Mouse (Mus musculus) T-cell, adult 2 months (primary cell): Measurements from ENCODE around the gene Edem2.
"Not testable (repeated sequence)": the region's sequence is repeated elsewhere in the genome, so short reads cannot be mapped to it uniquely, and the experiment has no call there.

Experiments used
- DNase-seq: peaks from one replicate; pipeline ENCODE4 v3.0.0; 2022; ENCODE audit warnings: low spot score

The Edem2 gene

DNA sequence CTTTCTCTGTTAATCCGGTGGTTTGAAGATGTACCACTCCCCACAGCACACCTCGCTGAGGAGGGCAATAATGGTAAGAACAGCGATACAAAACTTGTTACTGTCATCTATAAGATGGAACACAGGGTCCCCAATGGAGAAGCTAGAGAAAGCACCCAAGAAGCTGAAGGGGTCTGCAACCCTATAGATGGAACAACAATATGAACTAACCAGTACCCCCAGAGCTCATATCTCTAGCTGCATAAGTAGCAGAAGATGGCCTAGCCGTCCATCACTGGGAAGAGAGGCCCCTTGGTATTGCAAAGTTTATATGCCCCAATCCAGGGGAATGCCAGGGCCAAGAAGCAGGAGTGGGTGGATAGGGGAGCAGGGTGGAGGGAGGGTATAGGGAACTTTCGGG, 6.5 kb upstream of the Edem2 start, which contains the start of gene Gm17581:
Gene Gm17581 (minus strand): TSS at position 101 of the 400 bp plus-strand sequence.
- DNase-seq: not testable (repeated sequence)

GRCm38 (mm10) chr2:155735080-155735479, 5.8 kb upstream of the Edem2 start:
- no peak for DNase-seq

DNA sequence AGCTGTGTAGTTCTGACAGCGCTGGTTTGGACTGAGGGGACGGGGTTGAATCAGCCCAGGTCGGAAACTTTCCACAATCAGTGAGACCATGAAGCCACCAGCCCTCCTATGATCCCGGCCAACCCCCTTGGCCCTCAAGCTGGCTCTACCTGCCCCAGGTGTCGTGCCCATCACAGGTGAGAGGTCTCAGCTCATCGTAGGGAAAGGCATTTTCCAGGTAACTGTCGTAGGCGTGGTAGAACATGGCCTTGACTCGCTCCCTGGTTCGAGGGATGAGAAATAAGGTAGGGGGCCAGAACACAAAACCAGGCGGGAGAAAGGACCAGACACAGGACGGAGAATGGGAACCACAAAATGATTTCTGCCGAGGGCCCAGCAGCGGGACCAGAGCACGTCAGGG, 533 bp downstream of the Edem2 start:
- DNase-seq: peak; percentile 2

- no peak for DNase-seq
These were observed 1.4 kb downstream of the Edem2 start for GRCm38 (mm10) chr2:155727764-155728395.

DNA sequence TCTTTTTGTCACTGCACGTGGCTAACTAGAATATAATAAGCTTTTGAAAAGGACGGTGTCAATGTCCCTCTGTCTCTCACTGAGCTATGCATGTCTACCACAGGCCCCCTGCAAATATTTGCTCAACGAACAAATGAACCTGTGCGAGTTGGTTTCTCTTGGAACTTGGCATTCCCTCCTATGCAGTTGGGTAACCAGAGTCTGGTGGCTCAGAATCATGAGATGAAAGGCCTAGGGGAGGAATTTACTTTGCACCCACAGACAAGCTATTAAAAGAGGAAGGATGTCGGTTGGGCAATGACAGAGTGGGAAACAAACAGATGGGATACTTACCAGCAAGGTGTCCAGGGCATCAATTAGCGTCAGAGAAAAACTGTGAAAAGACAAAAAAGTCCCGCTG, 3.0 kb downstream of the Edem2 start:
- DNase-seq: no peak

- DNase-seq: no peak
These were observed 4.7 kb downstream of the Edem2 start for GRCm38 (mm10) chr2:155724526-155724925.

GRCm38 (mm10) chr2:155724036-155724435, 5.2 kb downstream of the Edem2 start:
- no peak for DNase-seq

DNA sequence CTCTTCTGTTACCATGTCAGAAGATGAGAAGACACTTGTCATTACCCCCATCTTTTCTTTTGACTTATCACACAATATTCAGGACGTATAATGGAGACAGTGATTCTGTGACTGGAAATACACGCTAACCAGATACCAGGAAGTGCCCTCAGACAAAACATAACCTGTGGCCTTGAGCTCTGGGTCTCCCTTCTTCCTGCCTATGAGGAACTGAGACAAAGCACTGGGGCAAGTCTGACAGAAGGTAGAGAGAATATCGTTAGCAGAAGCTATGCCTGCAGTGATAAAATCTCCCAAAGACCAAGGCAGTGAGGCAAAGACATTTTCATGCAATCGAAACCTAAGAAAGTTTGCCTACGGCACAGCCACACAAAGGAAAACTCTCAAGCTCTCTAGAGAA, 8.7 kb downstream of the Edem2 start:
- DNase-seq: peak; percentile 6

- no peak for DNase-seq
These were observed 11.9 kb downstream of the Edem2 start for GRCm38 (mm10) chr2:155717082-155717990.

GRCm38 (mm10) chr2:155710557-155710956, 18.7 kb downstream of the Edem2 start:
- no peak for DNase-seq

GRCm38 (mm10) chr2:155707251-155707650, 22.0 kb downstream of the Edem2 start:
- DNase-seq: no peak

DNA sequence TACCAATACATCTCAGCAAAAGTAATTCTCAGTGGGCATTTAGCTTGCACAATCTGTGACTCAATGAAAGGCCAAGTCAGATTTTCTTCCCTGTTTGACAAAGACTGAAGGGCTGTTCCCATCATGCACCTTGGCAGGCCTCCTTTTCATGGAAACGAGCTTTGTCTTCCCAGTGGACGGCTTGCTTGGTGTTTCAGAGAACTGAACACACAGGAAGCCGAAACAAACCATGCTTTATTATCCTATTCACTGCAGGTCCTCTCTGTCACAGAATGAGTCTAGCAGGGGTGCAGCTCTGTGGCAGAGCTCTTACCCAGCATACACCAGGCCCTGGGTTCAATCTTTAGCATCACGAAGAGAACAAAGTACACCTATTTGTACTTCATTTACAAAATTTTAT, 25.6 kb downstream of the Edem2 start:
- no peak for DNase-seq

DNA sequence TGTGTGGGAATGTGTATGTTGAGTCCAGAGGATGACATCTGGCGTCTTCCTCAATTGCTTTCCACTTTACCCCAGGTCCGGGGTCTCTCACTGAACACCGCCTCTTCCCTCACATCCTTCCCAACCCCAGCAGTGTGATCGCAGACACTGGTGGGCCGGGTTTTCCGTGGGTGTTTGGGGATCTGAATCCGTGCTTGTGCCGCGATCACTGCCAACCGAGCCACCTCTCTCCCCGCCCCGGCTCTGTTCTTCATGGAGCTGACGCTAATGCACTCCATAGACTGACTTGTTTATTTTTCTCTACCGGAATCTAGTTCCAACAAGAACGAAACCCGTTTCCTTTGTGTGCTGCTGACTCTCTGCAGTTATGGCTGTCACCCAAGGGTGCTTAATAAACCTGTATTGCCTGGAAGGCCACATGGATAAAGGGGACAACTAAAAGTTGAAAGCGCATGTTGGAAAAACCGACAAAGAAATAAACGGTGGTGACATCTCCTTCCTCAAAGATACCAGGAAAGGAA, 27.8 kb downstream of the Edem2 start:
- no peak for DNase-seq

DNA sequence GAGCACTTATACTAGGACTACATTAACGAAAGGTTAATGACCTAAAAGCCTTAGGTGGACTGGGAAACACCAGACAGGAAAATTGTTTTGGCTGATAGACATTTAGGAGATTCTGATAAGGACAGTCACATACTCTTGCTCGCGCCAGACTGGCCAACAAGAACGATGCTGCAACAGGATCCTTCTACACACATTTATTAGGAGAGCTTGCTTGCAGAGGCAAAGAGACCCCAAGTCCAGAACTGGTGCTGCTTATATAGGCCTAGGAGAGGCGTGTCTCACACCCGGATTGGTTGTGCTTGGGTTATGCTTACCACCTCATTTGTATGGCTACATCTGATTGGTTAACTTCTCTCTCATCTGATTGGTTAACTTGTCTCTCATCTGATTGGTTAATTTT, 30.8 kb downstream of the Edem2 start:
- not testable (repeated sequence) for DNase-seq

DNA sequence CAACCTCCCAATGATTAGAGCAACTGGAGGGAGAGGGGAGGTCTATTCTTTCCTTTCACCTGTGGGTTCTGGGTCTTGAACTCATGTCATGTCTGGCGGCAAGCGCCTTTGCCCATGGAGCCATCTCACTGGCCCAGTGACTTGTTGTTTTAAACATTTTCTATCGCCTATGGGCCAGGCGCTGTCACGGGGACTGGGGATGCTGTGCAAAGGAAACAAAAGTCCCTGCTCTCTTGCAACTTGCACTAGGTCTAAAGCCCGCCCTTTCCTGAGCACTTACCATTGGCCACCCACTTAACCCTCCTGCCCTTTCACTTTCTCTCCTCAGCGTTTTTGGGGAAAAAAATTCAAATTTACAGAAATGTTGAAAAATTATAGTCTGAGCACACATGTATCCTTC, 32.4 kb downstream of the Edem2 start:
- no peak for DNase-seq

DNA sequence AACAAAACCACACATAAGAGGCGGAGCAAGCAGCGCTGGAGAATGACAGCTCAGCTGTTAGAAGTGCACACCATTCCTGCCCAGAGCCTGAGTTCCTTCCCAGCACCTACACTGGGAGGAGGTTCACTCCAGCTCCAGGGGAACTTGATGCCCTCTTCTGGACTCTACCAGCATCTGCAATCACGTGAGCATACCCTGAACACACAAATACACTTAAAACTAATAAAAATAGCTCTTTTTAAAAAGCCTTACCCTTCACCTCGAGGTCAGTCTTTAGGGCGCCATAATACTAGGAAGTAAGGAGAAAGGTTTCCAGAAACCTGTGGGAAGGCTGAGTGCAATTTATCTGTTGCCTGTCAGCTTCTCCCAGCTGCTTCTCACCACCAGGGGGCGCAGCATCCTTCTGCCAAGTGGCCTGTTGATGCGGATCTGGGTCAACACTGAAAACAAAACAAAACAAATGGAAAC, 33.1 kb downstream of the Edem2 start:
- DNase-seq: peak; percentile 80

GRCm38 (mm10) chr2:155695316-155695715, 34.0 kb downstream of the Edem2 start:
- DNase-seq: no peak

DNA sequence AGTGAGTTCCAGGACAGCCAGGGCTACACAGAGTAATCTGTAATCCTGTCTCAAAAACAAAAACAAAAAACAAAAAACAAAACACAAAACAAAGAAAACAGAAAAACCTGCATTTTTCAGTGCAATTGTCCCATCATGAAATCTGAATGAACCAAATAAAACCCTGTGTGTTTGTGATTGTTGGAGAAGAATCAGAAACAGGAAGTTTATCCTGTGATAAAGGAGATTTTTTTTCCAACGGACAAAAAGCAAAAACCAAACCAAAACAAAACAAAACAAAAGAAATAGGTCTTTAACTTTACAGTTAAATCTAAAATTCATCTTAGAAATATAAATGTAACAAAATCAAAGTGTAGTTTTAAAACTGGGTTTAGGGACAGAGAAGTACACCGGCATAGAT, 34.7 kb downstream of the Edem2 start:
- no peak for DNase-seq

DNA sequence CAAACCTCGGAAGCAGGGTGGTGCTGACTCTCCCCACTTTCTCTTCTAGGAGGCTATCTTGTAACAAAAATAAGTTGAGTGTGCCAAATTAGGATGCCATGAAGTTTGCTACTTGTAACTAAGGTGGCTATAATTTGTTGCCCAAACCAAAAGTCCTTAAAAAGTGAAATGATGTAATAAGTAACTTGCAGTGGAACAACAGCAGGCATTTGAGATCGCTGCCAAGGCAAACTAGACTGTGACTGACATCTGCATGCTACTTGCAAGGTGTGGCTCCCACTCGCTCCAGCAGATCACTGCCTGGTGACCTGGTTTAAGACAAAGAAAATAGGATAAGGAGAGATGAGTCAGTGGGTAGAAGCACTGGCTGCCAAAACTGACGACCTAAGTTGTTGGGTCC, 36.1 kb downstream of the Edem2 start:
- DNase-seq: no peak

- peak; percentile 95 for DNase-seq
These were observed 37.4 kb downstream of the Edem2 start, which contains the start of gene Trpc4ap for GRCm38 (mm10) chr2:155691723-155692493. Trpc4ap (minus strand) TSS chr2:155692384.

- no peak for DNase-seq
These were observed 37.9 kb downstream of the Edem2 start for GRCm38 (mm10) chr2:155691336-155691722.

DNA sequence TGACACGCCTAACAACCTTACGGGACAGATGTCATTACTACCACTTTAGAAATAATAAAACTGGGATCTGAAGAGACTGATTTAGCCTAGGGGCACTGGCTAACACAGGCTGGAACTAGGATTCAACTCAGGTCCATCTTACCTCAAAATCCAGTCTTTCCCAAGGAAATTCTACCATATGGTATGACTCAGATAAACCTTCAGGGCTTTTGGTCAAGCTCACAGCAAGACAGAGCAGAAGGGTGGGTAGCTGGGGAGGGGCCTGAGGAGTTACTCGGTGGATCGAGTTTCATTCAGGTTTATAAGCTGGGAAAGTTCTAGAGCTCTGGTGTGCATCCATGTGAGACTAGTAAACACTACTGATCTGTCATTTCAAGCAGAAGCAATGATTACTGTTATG, 40.1 kb downstream of the Edem2 start:
- no peak for DNase-seq
